Mouse (Mus musculus): ENCODE measurements around the gene Srf. TPM values are rescaled to one million over a fixed set of nuclear protein-coding genes. Genes with fewer than 3 reads are reported as not detected.

Gene Srf
- total RNA-seq, 2 experiments from 2014 or later: 70.4 to 77.9 TPM

DNA sequence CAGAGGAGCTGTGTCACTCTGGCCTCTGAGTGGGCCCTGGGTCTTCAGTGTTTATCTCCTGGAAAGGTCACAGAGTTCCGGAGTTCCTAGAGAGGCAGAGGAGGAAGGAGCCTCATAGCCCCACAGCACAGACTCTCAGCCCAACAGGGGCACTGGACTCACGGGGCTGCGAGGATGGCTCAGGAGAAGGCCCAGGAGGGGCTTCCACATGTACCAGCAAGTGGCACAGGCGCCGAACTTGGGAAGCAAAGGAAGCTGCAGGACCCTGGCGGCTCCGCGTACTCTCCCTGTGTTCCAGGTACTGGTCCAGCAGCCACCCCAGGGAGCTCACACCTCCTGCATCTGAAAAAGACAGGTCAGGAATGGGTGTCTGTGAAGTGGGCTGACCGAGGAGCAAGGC, 34.8 kb downstream of the Srf start:
- DNase-seq (ENCODE audit: low spot score in 2 of 2): no peak

DNA sequence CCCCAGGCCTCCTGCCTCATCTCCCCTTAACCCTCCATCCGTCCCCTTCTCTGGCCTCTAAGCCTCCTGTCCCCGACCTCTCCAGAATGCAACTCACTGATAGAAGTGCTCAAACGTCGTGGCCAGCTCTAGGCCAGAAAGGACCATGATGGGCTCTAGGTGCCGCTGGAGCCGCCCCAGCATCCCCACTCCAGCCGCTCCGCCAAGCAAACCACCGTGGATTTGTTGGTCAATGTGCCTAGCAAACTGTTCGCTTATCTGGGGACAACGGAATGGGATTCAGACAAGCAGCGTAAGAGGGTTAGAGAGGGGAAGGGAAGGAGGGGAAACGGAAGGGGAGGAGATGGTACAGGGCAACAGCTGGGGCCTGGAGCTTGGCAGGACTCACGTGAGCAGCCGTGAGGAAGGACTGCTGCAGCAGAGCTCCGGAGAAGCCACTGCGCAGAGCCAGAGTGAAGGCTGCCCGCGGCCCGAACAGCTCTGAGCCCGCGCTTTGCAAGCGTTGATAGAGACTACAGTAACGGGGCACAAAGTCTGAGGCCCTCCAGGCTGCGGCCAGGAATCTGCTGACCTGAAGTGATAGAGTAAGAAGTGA, 35.5 kb downstream of the Srf start:
- no peak for DNase-seq (ENCODE audit: low spot score in 2 of 2)

DNA sequence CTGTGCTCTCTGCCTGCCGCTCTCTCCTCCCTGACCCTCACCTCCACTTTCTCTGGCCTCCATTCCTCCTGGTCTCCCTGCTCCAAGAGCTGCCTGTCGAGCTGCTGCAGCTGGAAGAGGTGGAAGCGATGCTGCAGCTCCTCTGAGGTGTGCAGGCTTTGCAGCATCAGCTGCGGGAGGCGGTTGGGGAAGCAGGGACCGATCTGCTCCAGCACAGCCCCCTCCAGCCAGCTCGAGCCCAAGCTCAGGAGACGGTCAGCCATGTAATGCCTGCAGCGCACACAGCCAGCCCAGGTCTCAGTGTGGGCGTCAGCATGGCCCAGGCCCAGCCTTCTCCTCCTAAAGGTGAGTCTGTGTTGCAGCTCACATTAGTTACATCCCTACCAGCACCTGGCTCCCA, 36.0 kb downstream of the Srf start:
- no peak for DNase-seq (ENCODE audit: low spot score in 2 of 2)

- DNase-seq (ENCODE audit: low spot score in 2 of 2): no peak
Observed at GRCm38 (mm10) chr17:46513329-46513728, 42.6 kb downstream of the Srf start.

DNA sequence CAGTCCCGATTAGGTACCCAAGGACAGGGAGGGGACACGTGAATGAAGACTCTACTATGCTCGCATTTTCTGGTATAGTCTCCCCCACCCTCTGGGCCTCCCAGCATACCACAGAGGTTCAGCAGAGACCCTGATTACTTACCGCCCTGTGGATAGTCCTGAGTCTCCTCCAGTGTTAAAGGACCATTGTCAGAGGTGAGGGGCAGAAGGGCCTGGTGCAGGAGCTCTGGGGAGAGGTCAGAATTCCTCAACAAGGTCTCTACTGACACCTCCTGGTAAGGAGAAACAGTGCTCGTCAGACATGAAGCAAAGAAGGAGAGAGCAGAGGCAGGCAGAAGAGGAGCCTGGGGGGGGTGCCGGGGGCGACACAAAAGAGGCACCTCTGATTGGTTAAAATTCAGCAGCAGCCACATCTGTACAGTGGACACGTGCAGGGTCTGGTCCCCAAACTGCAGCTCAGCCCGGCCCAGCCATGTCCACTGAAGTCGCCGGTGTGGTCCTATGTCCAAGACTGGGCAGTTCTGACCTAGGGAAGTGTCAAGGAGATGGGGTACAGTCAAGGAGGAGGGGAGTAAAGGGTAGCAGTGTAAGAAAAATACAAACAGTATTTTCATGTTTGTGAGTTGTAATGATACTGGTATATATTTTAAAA, 44.8 kb downstream of the Srf start:
- DNase-seq (ENCODE audit: low spot score in 2 of 2): no peak

DNA sequence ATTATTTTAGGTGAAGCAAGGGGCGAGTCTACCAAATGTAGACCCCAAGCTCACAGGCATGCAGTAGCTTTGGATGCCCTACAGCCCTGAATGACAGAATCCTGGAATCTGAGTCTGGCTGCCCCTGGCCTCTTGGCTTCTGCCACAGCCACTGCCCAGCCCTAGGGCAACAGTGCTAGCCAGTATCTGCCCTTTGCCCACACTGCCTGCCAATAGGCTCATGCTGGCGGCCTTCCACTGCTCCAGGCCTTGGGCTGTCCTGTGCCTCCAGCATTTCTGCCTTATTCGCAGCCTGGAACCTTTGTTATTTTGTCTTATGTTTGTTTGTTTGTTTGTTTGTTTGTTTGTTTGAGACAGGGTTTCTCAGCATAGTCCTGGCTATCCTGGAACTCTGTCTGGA, 50.4 kb downstream of the Srf start:
- DNase-seq (ENCODE audit: low spot score in 2 of 2): no peak

DNA sequence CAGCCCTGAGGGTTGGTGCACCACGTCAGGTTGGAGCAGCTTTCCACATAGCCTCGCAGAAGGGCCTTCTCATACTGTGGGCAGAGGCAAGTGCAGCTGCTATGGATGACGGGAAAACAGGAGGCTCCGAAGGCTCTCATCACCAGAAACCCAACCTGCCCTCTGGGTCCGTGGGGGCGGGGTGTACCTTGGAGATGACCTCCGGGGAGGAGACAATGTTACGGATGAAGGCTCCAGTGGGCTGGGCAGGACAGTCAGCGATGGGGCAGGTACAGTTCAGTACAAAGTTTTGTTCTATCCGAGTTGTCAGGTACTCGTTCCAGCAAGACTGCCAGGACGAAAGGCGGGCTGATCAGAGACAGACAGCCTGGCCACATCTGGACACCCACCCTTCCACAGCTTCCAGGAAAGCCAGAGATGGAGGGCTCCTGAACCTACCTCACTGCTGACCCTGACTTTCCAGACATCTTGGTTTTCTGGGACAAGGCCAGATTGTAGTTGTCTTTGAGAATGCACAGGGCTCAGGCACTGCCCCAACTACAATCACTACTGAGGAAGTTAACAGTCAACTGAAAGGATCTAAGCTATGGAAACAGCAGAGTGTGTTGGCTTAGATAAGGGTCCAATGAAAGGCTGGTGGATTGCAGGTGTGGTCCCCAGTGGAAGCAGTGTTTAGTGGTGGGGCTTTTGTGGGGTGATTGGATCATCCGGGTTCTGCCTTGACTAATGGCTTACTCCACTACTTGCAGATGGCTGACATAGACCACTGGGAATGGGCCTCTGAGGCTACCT, 51.9 kb downstream of the Srf start:
- DNase-seq (ENCODE audit: low spot score in 2 of 2): no peak

DNA sequence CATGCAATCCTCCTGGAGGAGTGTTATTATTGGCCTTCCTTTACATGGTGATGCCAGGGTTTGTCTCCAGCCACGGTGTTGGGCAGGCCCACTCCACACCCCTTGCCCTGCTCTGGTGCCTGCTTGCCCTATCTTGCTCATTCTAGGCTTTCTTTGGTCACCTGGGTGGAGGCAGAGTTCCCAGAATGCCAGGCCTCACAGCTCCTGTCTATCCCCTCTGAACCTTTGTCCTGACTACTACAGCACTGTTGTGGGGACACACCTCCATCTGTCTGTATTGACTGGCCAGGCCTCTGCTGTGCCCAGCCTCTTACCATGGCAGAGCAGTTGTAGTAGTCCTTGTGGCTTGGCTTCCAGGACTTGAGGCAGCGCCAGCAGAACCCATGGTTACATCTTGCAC, 53.2 kb downstream of the Srf start:
- DNase-seq (ENCODE audit: low spot score in 2 of 2): no peak

Small RNA genes lying within 50 kb of the gene (microRNA-seq; reads per million reads assigned to microRNA genes)
- 2.1 to 3.7 reads per million in 2 experiments for gene Mir6976

Other genes starting within 250 kb of the Srf start
- gene Abcc10, start 227.8 kb downstream of the Srf start, total RNA-seq (2021): 1 to 10 TPM; 6.9 to 9.2 TPM
- gene Zfp318, start 172.4 kb downstream of the Srf start, total RNA-seq (2021): 10 to 100 TPM; 46.2 to 50.5 TPM
- gene Crip3, start 127.2 kb downstream of the Srf start, total RNA-seq (2021): 1 to 10 TPM; 3.7 to 4.3 TPM
- under 1 TPM; 0.30 TPM for gene Slc22a7, start 117.7 kb downstream of the Srf start, total RNA-seq (2021)
- 100 to 1,000 TPM; 130 to 135 TPM for gene Ttbk1, start 68.5 kb downstream of the Srf start, total RNA-seq (2021)
- 1 to 10 TPM; 2.8 TPM for gene Dnph1, start 59.5 kb downstream of the Srf start, total RNA-seq (2021)
- gene Cul9, start 9.8 kb downstream of the Srf start, total RNA-seq (2021): 10 to 100 TPM; 61.0 to 64.5 TPM
- gene Ptk7, start 73.3 kb upstream of the Srf start, total RNA-seq (2021): 10 to 100 TPM in 1 of 2 experiments, 1 to 10 TPM in 1; 9.5 to 10.1 TPM
- 10 to 100 TPM; 24.3 to 26.2 TPM for gene Klc4, start 89.8 kb upstream of the Srf start, total RNA-seq (2021)
- 10 to 100 TPM; 51.8 to 53.0 TPM for gene Mrpl2, start 90.1 kb upstream of the Srf start, total RNA-seq (2021)
- 10 to 100 TPM; 26.1 to 27.1 TPM for gene Cul7, start 94.2 kb upstream of the Srf start, total RNA-seq (2021)
- gene Rrp36, start 118.2 kb upstream of the Srf start, total RNA-seq (2021): 10 to 100 TPM; 17.1 to 17.2 TPM
- gene Mea1, start 122.6 kb upstream of the Srf start, total RNA-seq (2021): 100 to 1,000 TPM; 120 to 125 TPM
- gene Klhdc3, start 124.7 kb upstream of the Srf start, total RNA-seq (2021): 100 to 1,000 TPM; 190 to 207 TPM
- 10 to 100 TPM; 81.5 to 89.3 TPM for gene Ppp2r5d, start 148.9 kb upstream of the Srf start, total RNA-seq (2021)
- gene Pex6, start 155.3 kb upstream of the Srf start, total RNA-seq (2021): 10 to 100 TPM; 50.8 to 58.9 TPM
- under 1 TPM in 1 of 2 experiments, not detected in 1; 0.84 TPM for gene Gnmt, start 173.0 kb upstream of the Srf start, total RNA-seq (2021)
- 10 to 100 TPM; 65.2 to 67.9 TPM for gene Cnpy3, start 196.0 kb upstream of the Srf start, total RNA-seq (2021)
- gene Ptcra, start 207.5 kb upstream of the Srf start, total RNA-seq (2021): under 1 TPM in 1 of 2 experiments, not detected in 1; 0.28 TPM
- gene 2310039H08Rik, start 216.5 kb upstream of the Srf start, total RNA-seq (2021): 1 to 10 TPM; 6.4 to 8.3 TPM
- 10 to 100 TPM; 48.2 to 53.2 TPM for gene Rpl7l1, start 226.5 kb upstream of the Srf start, total RNA-seq (2021)

All from left cerebral cortex, adult 18-20 months (tissue).